Mouse (Mus musculus) lung, adult 2 months (tissue): ENCODE measurements around the gene Mat1a.

Experiments used
- CTCF ChIP-seq: fragments of 200-500 bp; IDR thresholded peaks from 2 replicates; pipeline ENCODE4 v1.5.1; 2011; ENCODE audit warnings: mild to moderate bottlenecking, low read length, control low read depth; ENCODE audit not compliant: insufficient read depth
- POLR2A ChIP-seq: fragments of 200-500 bp; IDR thresholded peaks from 2 replicates; pipeline ENCODE4 v1.6.1; 2011; ENCODE audit warnings: low read depth, mild to moderate bottlenecking, control low read depth, low read length, borderline replicate concordance; ENCODE audit errors: extremely low read depth

DNA sequence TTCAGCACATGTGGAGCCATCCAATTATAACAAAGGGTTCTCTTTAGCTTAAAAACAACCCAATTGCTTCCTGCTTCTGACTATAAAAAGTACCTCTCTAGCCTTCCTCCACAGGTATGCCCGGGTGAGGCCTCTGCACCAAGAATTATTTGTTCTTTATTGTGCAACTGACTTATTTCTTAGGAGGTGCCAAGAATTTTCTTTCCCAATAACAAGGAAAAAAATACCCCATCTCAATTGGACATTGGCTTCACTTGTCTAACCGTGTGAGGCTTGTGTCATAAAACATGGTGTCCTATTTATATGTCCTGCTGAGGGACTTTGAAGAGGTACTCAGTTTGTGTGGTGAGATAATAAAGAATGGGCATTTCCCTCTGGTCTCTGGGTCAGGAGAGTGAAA lies 65.7 kb downstream of the Mat1a start:
- TF ChIP-seq CTCF (no peak), POLR2A (no peak)
